ENCODE assay signal across 7 mouse cellular contexts in genomic region chr3:88552082-88552645, GRCm38 (mm10). TPM values are rescaled to one million over a fixed set of nuclear protein-coding genes. Genes with fewer than 3 reads are reported as not detected.
A peak's percentile ranks its signal among the peaks of the same experiment; 100 is the strongest.
DNase-seq lines count a peak whose midpoint lies in the region; ATAC-seq and TF ChIP-seq lines count a peak whose summit lies in the region.

No protein-coding gene starts in this region.

- peak overlapping the region; percentile 90 for H3K4me3 ChIP-seq in lung, adult 2 months (replicated peaks; ENCODE audit: extremely low read depth, low read depth, low read length)
- peak overlapping the region; percentile 76 for H3K4me3 ChIP-seq in embryonic facial prominence, embryonic 15.5 days (replicated peaks)
- H3K4me3 ChIP-seq in intestine, postnatal 0 days (ENCODE audit: low read depth, low read length), result peak overlapping the region; percentile 83
- H3K4me3 ChIP-seq in olfactory bulb, adult 2 months (ENCODE audit: insufficient read depth, low read depth, low read length), result peak overlapping the region; percentile 74

- no peak for DNase-seq in lung, adult 2 months
- no peak for DNase-seq in lung, postnatal 10 days
- no peak for DNase-seq in thymus, postnatal 10 days (ENCODE audit: low spot score in 2 of 2)

- no peaks in the 10 kb centered on the region for H3K27me3 ChIP-seq in embryonic facial prominence, embryonic 15.5 days
- H3K27me3 ChIP-seq in intestine, postnatal 0 days (replicated peaks; ENCODE audit: control insufficient read depth, insufficient read depth, low read length), result no peaks in the 10 kb centered on the region

- H3K9me3 ChIP-seq in embryonic facial prominence, embryonic 15.5 days (replicated peaks), result no peaks in the 10 kb centered on the region
- no peaks in the 10 kb centered on the region for H3K9me3 ChIP-seq in intestine, postnatal 0 days (ENCODE audit: control insufficient read depth)

- ATAC-seq in embryonic facial prominence, embryonic 15.5 days (ENCODE audit: insufficient number of reproducible peaks, low FRiP score, low TSS enrichment, low read depth), result no peak
- no peak for ATAC-seq in intestine, postnatal 0 days
- no peak for ATAC-seq in cerebellum, adult (ENCODE audit: insufficient number of reproducible peaks, low FRiP score, low TSS enrichment)

- H3K4me1 ChIP-seq in lung, adult 2 months (ENCODE audit: control insufficient read depth, insufficient read depth, low read length), result peaks cover 3% of the 10 kb centered on the region
- peaks cover 37% of the 10 kb centered on the region for H3K4me1 ChIP-seq in embryonic facial prominence, embryonic 15.5 days
- no peaks in the 10 kb centered on the region for H3K4me1 ChIP-seq in intestine, postnatal 0 days (replicated peaks; ENCODE audit: control insufficient read depth, insufficient read depth, low read length)
- peaks cover 11% of the 10 kb centered on the region for H3K4me1 ChIP-seq in olfactory bulb, adult 2 months (ENCODE audit: control insufficient read depth, insufficient read depth, low read length)

- no peak for TF ChIP-seq CTCF in lung, adult 2 months (IDR thresholded peaks at IDR 0.05; ENCODE audit: insufficient read depth, low read length)
- no peak for TF ChIP-seq CTCF in intestine, postnatal 0 days (IDR thresholded peaks at IDR 0.05; ENCODE audit: low read depth)
- TF ChIP-seq CTCF in olfactory bulb, adult 2 months (IDR thresholded peaks at IDR 0.05; ENCODE audit: insufficient read depth, low read depth, low read length), result no peak

- peak overlapping the region; percentile 79 for H3K4me2 ChIP-seq in embryonic facial prominence, embryonic 15.5 days (replicated peaks)
- H3K4me2 ChIP-seq in intestine, postnatal 0 days (replicated peaks; ENCODE audit: low read depth), result peak overlapping the region; percentile 93

- H3K27ac ChIP-seq in embryonic facial prominence, embryonic 15.5 days (replicated peaks), result peak overlapping the region; percentile 96
- H3K27ac ChIP-seq in intestine, postnatal 0 days (ENCODE audit: low read depth, low read length), result peak overlapping the region; percentile 79
- no peak overlapping the region for H3K27ac ChIP-seq in olfactory bulb, adult 2 months (ENCODE audit: insufficient read depth, low read depth, low read length)

- H3K36me3 ChIP-seq in embryonic facial prominence, embryonic 15.5 days, result peaks cover 18% of the 10 kb centered on the region
- H3K36me3 ChIP-seq in intestine, postnatal 0 days (ENCODE audit: control insufficient read depth, insufficient read depth), result peaks cover 12% of the 10 kb centered on the region

- peak overlapping the region; percentile 63 for H3K9ac ChIP-seq in embryonic facial prominence, embryonic 15.5 days
- H3K9ac ChIP-seq in intestine, postnatal 0 days (ENCODE audit: low read depth, low read length), result peak overlapping the region; percentile 85

- no peak for TF ChIP-seq POLR2A in lung, adult 2 months (IDR thresholded peaks at IDR 0.05; ENCODE audit: borderline replicate concordance, extremely low read depth, low read depth, low read length)
- TF ChIP-seq POLR2A in olfactory bulb, adult 2 months (IDR thresholded peaks at IDR 0.05; ENCODE audit: insufficient read depth, low read depth, low read length), result no peak

- 8% methylated on average over 16 of the region's 16 CpGs for WGBS in lung, adult 2 months
- WGBS in embryonic facial prominence, embryonic 15.5 days, result 21% methylated on average over 16 of the region's 16 CpGs
- 14% methylated on average over 16 of the region's 16 CpGs for WGBS in intestine, postnatal 0 days
- 19% methylated on average over 16 of the region's 16 CpGs for WGBS in olfactory bulb, adult 2 months

RNA-seq across cellular contexts. Expression of gene Lamtor2, which starts 0.7 kb away (rescaled TPM):
- polyA plus RNA-seq in lung, adult 2 months (2012; rRNA removed), result 116 and 135 TPM in 2 replicates
- 183 and 199 TPM in 2 replicates for polyA plus RNA-seq in embryonic facial prominence, embryonic 15.5 days (2015; fragmentation: Nextera tagmentation; extraction: Ambion mirVana)
- 171 and 183 TPM in 2 replicates for polyA plus RNA-seq in intestine, postnatal 0 days (2015; fragmentation: Nextera tagmentation; extraction: Ambion mirVana)
- polyA plus RNA-seq in olfactory bulb, adult 2 months (2012; ENCODE audit: insufficient read depth, insufficient read length, low replicate concordance, missing spikeins), result 853 TPM in 1 of 2 replicates, not detected in the other

RNA-seq across cellular contexts. Expression of gene Ubqln4, which starts 1.4 kb away (rescaled TPM):
- polyA plus RNA-seq in lung, adult 2 months (2012; rRNA removed), result 47.0 and 52.6 TPM in 2 replicates
- polyA plus RNA-seq in embryonic facial prominence, embryonic 15.5 days (2015; fragmentation: Nextera tagmentation; extraction: Ambion mirVana), result 44.4 and 47.6 TPM in 2 replicates
- polyA plus RNA-seq in intestine, postnatal 0 days (2015; fragmentation: Nextera tagmentation; extraction: Ambion mirVana), result 17.3 and 19.2 TPM in 2 replicates
- 138 TPM in 1 of 2 replicates, not detected in the other for polyA plus RNA-seq in olfactory bulb, adult 2 months (2012; ENCODE audit: insufficient read depth, insufficient read length, low replicate concordance, missing spikeins)

RNA-seq across cellular contexts. Expression of gene Rab25, which starts 4.1 kb away (rescaled TPM):
- polyA plus RNA-seq in lung, adult 2 months (2012; rRNA removed), result 53.0 and 105 TPM in 2 replicates
- polyA plus RNA-seq in embryonic facial prominence, embryonic 15.5 days (2015; fragmentation: Nextera tagmentation; extraction: Ambion mirVana), result 96.3 and 107 TPM in 2 replicates
- 79.5 and 89.2 TPM in 2 replicates for polyA plus RNA-seq in intestine, postnatal 0 days (2015; fragmentation: Nextera tagmentation; extraction: Ambion mirVana)
- not detected in 2 replicates for polyA plus RNA-seq in olfactory bulb, adult 2 months (2012; ENCODE audit: insufficient read depth, insufficient read length, low replicate concordance, missing spikeins)

RNA-seq across cellular contexts. Expression of gene Mex3a, which starts 20.0 kb away (rescaled TPM):
- polyA plus RNA-seq in lung, adult 2 months (2012; rRNA removed), result 0.53 and 0.84 TPM in 2 replicates
- polyA plus RNA-seq in embryonic facial prominence, embryonic 15.5 days (2015; fragmentation: Nextera tagmentation; extraction: Ambion mirVana), result 22.5 and 22.8 TPM in 2 replicates
- polyA plus RNA-seq in intestine, postnatal 0 days (2015; fragmentation: Nextera tagmentation; extraction: Ambion mirVana), result 2.8 TPM in 2 replicates
- polyA plus RNA-seq in olfactory bulb, adult 2 months (2012; ENCODE audit: insufficient read depth, insufficient read length, low replicate concordance, missing spikeins), result not detected in 2 replicates

RNA-seq across cellular contexts. Expression of gene Ssr2, which starts 23.5 kb away (rescaled TPM):
- 139 and 188 TPM in 2 replicates for polyA plus RNA-seq in lung, adult 2 months (2012; rRNA removed)
- 339 and 341 TPM in 2 replicates for polyA plus RNA-seq in embryonic facial prominence, embryonic 15.5 days (2015; fragmentation: Nextera tagmentation; extraction: Ambion mirVana)
- 249 and 268 TPM in 2 replicates for polyA plus RNA-seq in intestine, postnatal 0 days (2015; fragmentation: Nextera tagmentation; extraction: Ambion mirVana)
- not detected in 2 replicates for polyA plus RNA-seq in olfactory bulb, adult 2 months (2012; ENCODE audit: insufficient read depth, insufficient read length, low replicate concordance, missing spikeins)

Comparison
In these comparisons a context has a peak if more than half of its experiments do, and no peak if none do; other contexts are left out.
1. RNA of gene Rab25, which starts 4.1 kb away (polyA plus RNA-seq): 96.3 to 107 TPM in embryonic facial prominence, embryonic 15.5 days, 53.0 to 105 TPM in lung, adult 2 months and 79.5 to 89.2 TPM in intestine, postnatal 0 days; not detected in olfactory bulb, adult 2 months; every median in the first group is over 10 times any median in the second.
2. Peak in every context shown above with its lines, with median percentiles within 50 percentile points of each other: H3K4me3 ChIP-seq.